Mouse (Mus musculus) cerebellum, adult 2 months (tissue): Measurements from ENCODE around the gene Crxos.

Source experiments
- CTCF ChIP-seq: fragments of 200-500 bp; IDR thresholded peaks from 2 replicates; pipeline ENCODE4 v1.5.1; 2011; ENCODE audit warnings: low read depth, mild to moderate bottlenecking, control low read depth, low read length, moderate library complexity, borderline replicate concordance; ENCODE audit not compliant: insufficient read depth
- POLR2A ChIP-seq: fragments of 200-500 bp; IDR thresholded peaks from 2 replicates; pipeline ENCODE4 v1.6.1; 2011; ENCODE audit warnings: low read length, control low read depth, borderline replicate concordance; ENCODE audit not compliant: insufficient read depth

GRCm38 (mm10) chr7:15930543-15930942 lies 48.1 kb downstream of the Crxos start:
- no peak for TF ChIP-seq POLR2A
- TF ChIP-seq CTCF = no peak
